Mouse (Mus musculus) thymus, adult 2 months (tissue): Measurements from ENCODE around the gene Wdr24.

Experiments used
- CTCF ChIP-seq: fragments of 200-500 bp; IDR thresholded peaks from 2 replicates; pipeline ENCODE4 v1.5.1; 2012; ENCODE audit warnings: mild to moderate bottlenecking, control low read depth, low read length, moderate library complexity, borderline replicate concordance; ENCODE audit not compliant: control insufficient read depth, poor library complexity, insufficient read depth; ENCODE audit errors: extremely low read depth
- POLR2A ChIP-seq: fragments of 200-500 bp; IDR thresholded peaks from 2 replicates; pipeline ENCODE4 v1.6.1; 2012; ENCODE audit warnings: mild to moderate bottlenecking, low read length, control low read depth, moderate library complexity; ENCODE audit not compliant: control insufficient read depth, poor library complexity, insufficient read depth; ENCODE audit errors: extremely low read depth

- peak; percentile 18; the same call in 1 of the 2 replicates for TF ChIP-seq CTCF
- TF ChIP-seq POLR2A, result no peak
Measured at GRCm38 (mm10) chr17:25837076-25837410, 13.6 kb downstream of the Wdr24 start, which contains the start of gene Rhbdl1.
